Mouse (Mus musculus) gastrocnemius, postnatal 4 days (tissue): ENCODE results near the gene Tmem216. TPM values are rescaled to one million over a fixed set of nuclear protein-coding genes. Genes with fewer than 3 reads are reported as not detected.

Experiments
- DNase-seq, 2 experiments: peaks; one replicate each; pipeline ENCODE4 v3.0.0; 2021 to 2022; ENCODE audit warnings: low spot score in 2 of 2, mixed read lengths in 2 of 2
- long read RNA-seq, 2 experiments: library from polyadenylated mRNA; stranded (forward); transcript quantifications; one replicate each; pipeline ENCODE4 v2.0.0; 2021
- total RNA-seq, 2 experiments: library from RNA; stranded (reverse); gene quantifications; 2 replicates each; pipeline ENCODE4 v1.2.3; 2021

The Tmem216 gene
- 1 to 10 TPM; 4.4 to 5.2 TPM for total RNA-seq
- long read RNA-seq, experiment 1, partial matches to known transcripts: 0 of 14 reads
- long read RNA-seq, experiment 1, other reads (novel, unspliced or antisense): 8 of 14 reads
- long read RNA-seq, experiment 2, partial matches to known transcripts: 0 of 12 reads
- long read RNA-seq, experiment 2, other reads (novel, unspliced or antisense): 8 of 12 reads

- peak; percentile 63 to 76 for DNase-seq
Measured at GRCm38 (mm10) chr19:10555624-10556510, at the start of gene Tmem216. Gene Tmem216 (minus strand): TSS chr19:10556238.

GRCm38 (mm10) chr19:10605293-10605900 lies 49.4 kb upstream of the Tmem216 start, which contains the start of the genes Ddb1 and Tkfc:
Gene Ddb1 (plus strand): TSS chr19:10605327.
Gene Tkfc (minus strand): TSS chr19:10605654.
- peak; percentile 98 to 99 for DNase-seq

DNA sequence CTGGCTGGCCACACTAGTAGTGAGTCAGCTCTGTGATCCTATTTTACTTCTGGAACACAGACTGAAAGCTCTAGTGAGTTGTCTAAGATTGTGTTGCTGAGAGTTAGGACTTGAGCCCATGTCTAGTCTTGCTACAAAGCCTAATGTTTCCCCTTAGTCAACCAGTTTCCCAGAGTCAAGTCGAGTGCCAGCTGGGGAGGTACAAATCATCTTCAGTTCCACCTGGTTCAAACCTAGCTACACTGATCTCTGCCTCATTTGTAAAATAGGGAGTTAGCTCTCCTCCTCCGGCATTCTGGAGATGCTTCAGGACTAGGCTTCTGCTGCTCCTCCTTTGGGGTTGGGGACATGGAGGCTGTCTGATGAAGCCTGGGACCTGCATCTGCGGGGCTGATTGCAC lies 48.5 kb upstream of the Tmem216 start:
- no peak for DNase-seq

DNA sequence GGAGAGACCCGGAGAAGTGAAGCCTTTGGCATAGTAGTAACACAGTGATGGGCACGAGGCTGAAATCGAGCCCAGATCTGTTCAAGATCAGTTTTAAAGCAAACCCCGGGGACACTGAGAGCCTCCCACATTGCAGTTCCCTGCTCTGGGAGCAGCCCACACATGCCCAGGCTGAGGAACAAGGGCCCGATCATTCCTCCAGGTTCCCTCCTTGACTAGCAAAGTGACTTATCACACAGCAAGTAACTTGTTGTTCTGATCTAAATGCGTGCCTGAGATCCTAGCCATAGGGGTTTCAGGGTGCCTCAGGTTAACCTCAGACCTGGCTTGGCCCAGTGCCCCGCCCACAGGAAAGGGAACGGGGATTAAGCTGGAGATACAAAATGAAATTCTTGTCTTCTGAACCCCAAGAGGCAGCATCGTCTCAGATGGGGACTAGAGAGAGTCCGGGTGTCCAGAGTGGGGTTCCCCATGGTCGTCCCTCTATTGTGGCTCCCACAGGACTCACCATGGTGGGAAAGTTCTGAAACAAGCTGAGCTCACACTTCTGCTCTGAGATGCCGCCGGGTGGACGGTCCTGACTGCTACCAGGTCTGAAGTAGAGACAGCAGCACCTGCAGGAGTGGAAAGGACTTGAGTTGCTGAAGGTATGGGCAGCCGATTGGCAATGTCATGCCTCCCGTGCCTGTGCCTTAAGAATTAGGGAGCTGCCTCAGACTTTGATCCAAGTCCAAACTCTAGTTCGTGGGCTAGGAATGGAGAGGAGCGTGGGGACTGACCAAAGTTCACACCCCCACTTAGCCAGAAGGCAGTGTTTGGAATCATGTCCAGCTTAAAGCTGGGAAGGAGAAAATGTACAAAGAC lies 47.9 kb upstream of the Tmem216 start:
- no peak for DNase-seq

DNA sequence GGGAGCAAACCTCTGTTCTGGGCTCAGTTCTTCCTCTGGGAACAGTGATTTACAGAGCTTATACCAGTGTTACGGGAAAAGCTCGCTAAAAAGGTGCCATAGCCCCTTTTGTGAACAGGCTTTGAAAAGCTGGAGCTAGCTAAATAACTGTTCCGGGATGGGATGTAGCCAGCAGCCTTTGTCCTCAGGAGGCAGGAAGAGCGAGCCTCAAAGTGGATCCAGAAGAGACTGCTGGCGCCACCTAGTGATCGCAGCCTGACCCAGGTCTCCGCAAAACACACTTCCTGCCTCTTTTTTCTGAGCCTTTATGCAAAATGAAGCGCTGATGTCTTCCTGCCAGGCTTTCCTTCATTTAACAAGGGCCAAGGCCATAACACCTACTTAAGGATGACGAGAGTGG lies 46.7 kb upstream of the Tmem216 start:
- DNase-seq: peak; percentile 75 to 92

GRCm38 (mm10) chr19:10602247-10602769 lies 46.3 kb upstream of the Tmem216 start:
- DNase-seq: no peak

GRCm38 (mm10) chr19:10599648-10600047 lies 43.6 kb upstream of the Tmem216 start:
- DNase-seq: no peak

- DNase-seq: no peak
Measured at GRCm38 (mm10) chr19:10598188-10598587, 42.1 kb upstream of the Tmem216 start.

DNA sequence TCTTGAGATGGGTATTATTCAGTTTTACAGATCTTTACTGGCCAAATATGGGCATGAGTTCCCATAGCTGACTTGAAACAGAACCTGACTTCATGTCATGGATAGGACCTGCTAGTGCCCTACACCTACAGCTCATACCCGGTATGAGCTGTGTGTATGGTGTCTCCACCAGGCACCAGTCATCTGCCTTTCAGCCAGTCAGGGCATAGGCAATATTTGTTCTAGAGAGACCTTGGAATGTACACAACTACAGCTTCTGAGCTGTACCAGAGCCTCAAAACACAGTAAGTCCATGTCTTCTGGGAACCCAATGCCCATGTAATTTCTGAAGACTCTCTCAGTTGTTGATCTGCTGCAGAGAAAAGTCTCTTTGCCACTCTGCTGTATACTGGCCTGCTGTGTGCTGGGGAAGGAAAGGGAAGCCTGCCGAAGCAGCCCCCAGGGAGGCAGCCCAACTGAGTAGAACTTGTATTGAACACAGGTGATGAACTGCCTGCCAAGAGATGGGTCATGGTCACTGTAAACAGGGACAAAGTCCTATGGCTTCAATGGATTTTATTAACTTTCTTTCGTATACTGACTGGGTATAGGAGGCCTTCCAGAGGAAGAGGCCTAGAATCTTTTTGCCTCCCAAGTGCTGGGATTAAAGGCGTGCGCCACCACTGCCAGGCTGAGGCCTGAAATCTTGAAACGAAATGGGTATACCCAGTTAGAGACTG lies 35.8 kb upstream of the Tmem216 start:
- no peak for DNase-seq

DNA sequence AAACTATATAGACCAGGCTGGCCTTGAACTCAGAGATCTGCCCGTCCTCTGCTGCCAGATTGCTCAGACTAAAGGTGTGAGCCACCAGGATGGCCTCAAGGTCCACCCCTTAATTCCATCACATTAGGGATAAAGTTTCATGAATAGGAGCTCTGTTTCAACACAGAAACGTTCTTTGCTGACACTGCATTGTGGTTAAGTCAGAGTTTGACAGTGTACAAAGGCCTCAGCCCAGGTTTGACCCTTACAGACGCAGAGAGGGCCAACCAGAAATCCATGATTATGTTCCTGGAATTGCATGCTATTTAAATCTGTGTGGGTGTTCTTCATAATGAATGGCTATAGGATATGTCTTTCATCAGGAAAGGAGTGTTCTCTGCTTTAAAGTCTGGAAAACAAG lies 34.3 kb upstream of the Tmem216 start:
- DNase-seq: no peak

DNA sequence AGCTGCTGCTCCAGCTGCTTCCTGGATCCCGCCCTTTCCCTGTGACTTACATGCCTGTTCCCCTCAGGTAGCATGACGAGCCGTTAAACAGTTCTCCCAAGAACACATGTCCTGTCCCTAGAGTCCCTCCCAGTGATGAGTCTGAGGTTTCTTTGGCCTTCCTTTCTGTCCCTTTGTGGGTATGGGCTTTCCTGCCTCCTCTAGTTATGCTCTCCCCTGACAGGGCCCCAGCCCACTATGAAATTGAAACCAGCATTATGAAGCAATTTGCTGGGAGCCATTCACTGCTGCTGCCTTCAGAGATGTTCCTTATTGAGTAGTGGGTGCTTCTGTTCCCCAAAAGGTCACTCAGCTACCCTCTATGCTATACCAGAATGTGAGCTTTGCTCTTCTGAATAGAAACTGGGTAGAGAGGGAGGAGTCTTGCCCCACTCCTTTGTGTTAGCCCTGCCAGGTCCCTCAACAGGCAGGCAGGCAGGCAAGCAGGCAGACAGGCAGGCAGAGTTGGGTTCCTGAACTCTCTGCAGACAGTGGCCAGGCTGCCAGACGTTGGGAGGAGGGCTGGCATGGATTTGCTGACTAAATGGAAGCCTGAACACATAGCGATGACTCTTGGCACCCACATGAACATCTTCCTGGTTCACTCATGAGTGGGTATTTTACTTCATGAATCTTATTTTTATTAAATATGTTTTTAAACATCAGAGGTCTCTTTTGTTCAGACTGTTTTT lies 33.3 kb upstream of the Tmem216 start:
- no peak for DNase-seq

GRCm38 (mm10) chr19:10587231-10587630 lies 31.2 kb upstream of the Tmem216 start:
- no peak for DNase-seq

DNA sequence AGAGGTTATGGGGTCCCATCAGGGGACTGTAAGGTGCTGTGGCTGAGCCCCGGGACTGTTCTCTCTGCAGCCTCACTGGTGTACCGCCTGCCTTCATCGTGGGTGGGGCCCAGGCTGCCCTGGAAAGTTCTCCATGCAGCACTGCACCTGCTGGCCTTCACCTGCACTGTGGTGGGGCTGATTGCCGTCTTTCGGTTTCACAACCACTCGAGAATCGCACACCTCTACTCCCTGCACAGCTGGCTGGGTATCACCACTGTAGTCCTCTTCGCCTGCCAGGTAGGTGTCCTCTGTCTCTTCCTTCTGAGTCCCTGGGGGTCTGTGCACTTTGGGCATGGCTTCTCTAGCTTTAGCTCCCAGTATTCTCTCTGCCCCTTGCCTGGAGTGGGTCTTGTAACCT lies 29.1 kb upstream of the Tmem216 start:
- no peak for DNase-seq

DNA sequence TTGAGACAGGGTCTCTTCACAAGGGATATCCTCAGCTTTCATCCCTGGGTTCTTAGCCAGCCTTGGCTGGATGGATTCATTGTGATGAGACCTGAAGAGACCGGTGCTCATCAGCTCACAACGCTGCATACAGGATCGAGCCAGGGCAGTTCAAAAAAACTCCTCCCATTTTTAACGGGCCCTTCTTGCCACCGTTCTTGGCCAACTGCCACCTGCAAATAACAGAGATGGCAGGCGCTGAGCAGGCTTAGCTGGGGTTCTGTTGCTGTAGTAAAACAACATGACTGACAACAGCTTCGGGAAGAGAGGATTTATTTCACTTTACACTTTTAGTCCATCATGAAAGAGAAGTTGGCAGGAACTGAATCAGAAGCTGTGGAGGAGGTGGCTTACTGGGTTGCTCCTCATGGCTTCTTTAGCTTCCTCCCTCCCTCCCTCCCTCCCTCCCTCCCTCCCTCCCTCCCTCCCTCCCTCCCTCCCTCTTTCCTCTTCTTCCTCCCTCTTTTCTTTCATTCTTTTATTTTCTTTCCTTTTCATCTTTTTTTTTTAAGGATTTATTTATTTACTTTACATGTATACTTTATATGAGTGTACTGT lies 27.6 kb upstream of the Tmem216 start:
- no peak for DNase-seq

- DNase-seq: no peak
Measured at GRCm38 (mm10) chr19:10581984-10582383, 25.9 kb upstream of the Tmem216 start.

DNA sequence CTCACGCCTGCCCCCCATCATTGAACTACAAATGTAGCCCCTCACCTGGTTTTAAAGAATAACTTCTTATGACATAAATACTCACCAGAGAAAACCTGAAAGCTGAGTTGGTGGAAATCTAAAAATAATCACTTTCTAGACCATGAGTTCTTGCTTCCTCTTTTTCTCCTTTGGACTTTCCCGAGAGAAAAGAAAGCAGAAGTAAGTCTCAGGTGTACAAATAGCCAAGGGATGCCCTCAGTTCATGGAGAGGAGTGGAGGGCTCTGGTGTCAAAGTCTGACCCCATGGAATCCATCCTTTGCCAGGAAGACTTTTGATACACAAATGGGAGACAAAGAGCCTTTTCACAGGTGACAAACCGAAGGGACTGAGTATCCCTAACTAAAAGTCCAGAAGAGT lies 24.7 kb upstream of the Tmem216 start:
- DNase-seq: no peak

DNA sequence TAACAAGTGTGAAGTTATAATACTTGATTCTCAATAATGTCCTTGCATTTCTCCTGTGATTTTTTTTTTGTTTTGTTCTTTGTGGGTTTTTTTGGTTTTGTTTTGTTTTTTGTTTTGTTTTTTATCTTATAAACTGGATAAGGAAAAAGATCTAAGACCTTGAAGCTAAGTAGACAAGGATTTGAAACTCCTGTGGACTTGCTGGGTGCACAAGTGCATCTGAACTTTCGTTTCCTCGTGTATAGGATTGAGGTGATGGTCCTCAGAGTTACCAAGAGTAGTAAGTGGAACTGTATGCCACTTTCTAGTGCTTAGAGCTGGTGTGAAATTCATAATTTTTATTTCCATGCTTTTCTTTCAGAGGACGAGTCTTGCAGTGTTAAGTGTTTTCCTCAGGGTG lies 24.1 kb upstream of the Tmem216 start:
- DNase-seq: no peak

DNA sequence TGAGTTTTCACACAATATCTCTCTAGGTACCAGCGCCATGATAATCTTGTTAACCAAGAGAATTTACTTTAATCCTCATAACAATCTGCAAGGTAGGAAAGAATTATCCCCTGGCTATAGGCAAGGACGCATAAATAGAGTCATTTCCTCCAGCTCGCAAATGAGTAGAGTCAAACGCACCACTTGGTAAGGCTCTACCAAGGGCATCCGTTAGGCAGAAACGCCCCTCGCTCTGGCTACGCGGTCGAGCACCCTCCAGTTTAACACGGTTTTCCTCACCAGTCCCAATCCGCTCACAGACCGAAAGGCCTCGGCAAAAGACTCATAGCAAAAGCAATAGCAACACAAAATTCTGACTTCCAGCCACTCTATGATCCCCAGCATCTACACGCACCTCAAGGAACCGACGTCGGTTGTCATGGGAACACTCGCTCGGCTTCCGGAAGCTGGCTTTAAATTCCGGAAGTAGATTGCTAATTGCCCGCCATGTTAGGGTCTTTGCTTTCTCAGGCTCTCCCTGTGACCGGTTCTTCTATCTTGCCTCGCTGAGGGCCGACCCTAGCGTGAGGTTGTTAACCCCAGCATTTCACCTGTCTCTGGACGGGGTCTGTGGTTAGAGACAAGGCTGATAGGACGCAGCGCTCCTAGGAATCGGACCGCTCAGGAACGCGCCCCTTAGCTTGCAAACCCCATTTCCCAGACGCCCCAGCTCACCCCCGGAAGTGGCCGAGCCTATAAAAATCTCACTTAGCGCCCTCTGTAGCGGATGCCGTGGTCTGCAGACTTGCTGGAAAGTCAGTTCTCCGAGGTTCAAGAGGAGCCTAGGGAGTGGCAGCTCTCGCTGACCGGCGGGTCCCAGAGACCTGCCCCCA lies 20.9 kb upstream of the Tmem216 start, which contains the start of the genes Cyb561a3 and Tmem138:
Cyb561a3 (plus strand) TSS at position 483 of the 872 bp plus-strand sequence.
Tmem138 (minus strand) TSS at position 673 of the 872 bp plus-strand sequence.
- peak; percentile 71 to 90 for DNase-seq
